Mouse (Mus musculus): ENCODE data around the gene Traf7. TPM values are rescaled to one million over a fixed set of nuclear protein-coding genes. Genes with fewer than 3 reads are reported as not detected.
A peak's percentile ranks its signal among the peaks of the same experiment; 100 is the strongest.

Gene Traf7
- polyA plus RNA-seq, 1 experiment from 2014 or later, result 42.6 TPM

- Histone ChIP-seq H3K9me3 (ENCODE audit: control insufficient read depth, low read length) (no peaks in the 10 kb centered on the region), H3K27ac (replicated peaks) (0 out of 2 replicates have a peak overlapping the region, but pooled peaks have one; percentile 24), H3K4me2 (replicated peaks; ENCODE audit: low read depth) (no peak overlapping the region), H3K36me3 (ENCODE audit: control insufficient read depth, insufficient read depth, low read length) (peaks cover 19% of the 10 kb centered on the region), H3K4me3 (ENCODE audit: low read depth, low read length) (no peak overlapping the region), H3K9ac (ENCODE audit: low read length) (no peak overlapping the region), H3K27me3 (ENCODE audit: control insufficient read depth, insufficient read depth, low read length) (no peaks in the 10 kb centered on the region), H3K4me1 (replicated peaks; ENCODE audit: control insufficient read depth, insufficient read depth) (0 out of 2 replicates have a peak, but pooled peaks cover 5% of the 10 kb centered on the region)
- TF ChIP-seq CTCF (IDR thresholded peaks at IDR 0.05; ENCODE audit: low read depth) (peak; percentile 22; the same call in 1 of the 2 replicates), EP300 (optimal IDR thresholded peaks at IDR 0.05) (no peak)
- DNase-seq (ENCODE audit: low spot score) (no peak), ATAC-seq (ENCODE audit: low FRiP score, low TSS enrichment) (peak; percentile 27; the same call in 1 of the 2 replicates)
- 65% methylated on average over 3 of the region's 3 CpGs for WGBS
Measured at GRCm38 (mm10) chr17:24565792-24566191, 38.1 kb upstream of the Traf7 start.

DNA sequence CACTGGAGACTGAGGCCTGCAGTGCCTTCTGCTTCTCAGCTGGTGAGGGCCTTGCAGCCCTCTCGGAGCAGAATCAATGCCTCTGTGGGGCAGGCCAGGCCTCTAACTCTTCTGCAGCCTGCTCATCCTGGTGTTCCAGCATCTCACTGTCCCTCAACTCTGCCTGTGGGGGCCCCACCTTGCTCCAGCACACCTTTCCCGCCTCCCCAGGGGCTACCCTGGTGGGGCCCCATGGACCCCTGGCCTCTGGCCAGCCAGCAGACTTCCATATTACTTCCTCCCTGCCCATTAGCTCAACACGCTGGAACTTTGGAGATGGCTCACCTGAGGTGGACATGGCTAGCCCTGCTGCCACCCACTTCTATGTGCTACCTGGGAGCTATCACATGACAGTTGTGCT lies 37.4 kb upstream of the Traf7 start:
- Histone ChIP-seq H3K27me3 (ENCODE audit: control insufficient read depth, insufficient read depth, low read length) (no peaks in the 10 kb centered on the region), H3K9me3 (ENCODE audit: control insufficient read depth, low read length) (no peaks in the 10 kb centered on the region), H3K36me3 (ENCODE audit: control insufficient read depth, insufficient read depth, low read length) (peaks cover 12% of the 10 kb centered on the region), H3K4me3 (ENCODE audit: low read depth, low read length) (no peak overlapping the region), H3K4me1 (replicated peaks; ENCODE audit: control insufficient read depth, insufficient read depth) (peaks cover 8% of the 10 kb centered on the region; the same call in 1 of the 2 replicates), H3K9ac (ENCODE audit: low read length) (no peak overlapping the region), H3K27ac (replicated peaks) (no peak overlapping the region), H3K4me2 (replicated peaks; ENCODE audit: low read depth) (no peak overlapping the region)
- no peak for ATAC-seq (ENCODE audit: low FRiP score, low TSS enrichment)
- TF ChIP-seq CTCF (IDR thresholded peaks at IDR 0.05; ENCODE audit: low read depth) (no peak), EP300 (optimal IDR thresholded peaks at IDR 0.05) (no peak)
- no peak for DNase-seq (ENCODE audit: low spot score)
- 63% methylated on average over 3 of the region's 3 CpGs for WGBS

DNA sequence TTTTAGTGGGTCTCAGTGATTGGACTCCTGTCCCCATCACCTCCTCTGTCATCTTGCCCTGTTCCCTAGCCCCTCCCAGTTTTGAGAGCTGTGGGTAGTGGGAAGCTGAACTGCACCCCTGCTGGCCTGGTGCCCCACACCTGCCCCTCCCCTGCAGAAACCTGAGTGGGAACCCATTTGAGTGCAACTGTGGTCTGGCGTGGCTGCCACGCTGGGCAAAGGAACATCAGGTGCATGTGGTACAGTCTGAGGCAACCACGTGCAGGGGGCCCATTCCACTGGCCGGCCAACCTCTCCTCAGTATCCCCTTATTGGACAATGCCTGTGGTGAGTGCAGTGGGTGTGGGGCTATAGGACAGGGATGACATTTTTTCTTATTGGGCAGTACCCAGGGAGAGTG lies 36.7 kb upstream of the Traf7 start:
- Histone ChIP-seq H3K27me3 (ENCODE audit: control insufficient read depth, insufficient read depth, low read length) (no peaks in the 10 kb centered on the region), H3K9ac (ENCODE audit: low read length) (no peak overlapping the region), H3K4me1 (replicated peaks; ENCODE audit: control insufficient read depth, insufficient read depth) (peaks cover 10% of the 10 kb centered on the region), H3K4me3 (ENCODE audit: low read depth, low read length) (no peak overlapping the region), H3K4me2 (replicated peaks; ENCODE audit: low read depth) (no peak overlapping the region), H3K9me3 (ENCODE audit: control insufficient read depth, low read length) (no peaks in the 10 kb centered on the region), H3K36me3 (ENCODE audit: control insufficient read depth, insufficient read depth, low read length) (peaks cover 12% of the 10 kb centered on the region), H3K27ac (replicated peaks) (no peak overlapping the region)
- 88% methylated on average over 4 of the region's 4 CpGs for WGBS
- DNase-seq (ENCODE audit: low spot score), result no peak
- no peak for ATAC-seq (ENCODE audit: low FRiP score, low TSS enrichment)
- TF ChIP-seq CTCF (IDR thresholded peaks at IDR 0.05; ENCODE audit: low read depth) (no peak), EP300 (optimal IDR thresholded peaks at IDR 0.05) (no peak)

DNA sequence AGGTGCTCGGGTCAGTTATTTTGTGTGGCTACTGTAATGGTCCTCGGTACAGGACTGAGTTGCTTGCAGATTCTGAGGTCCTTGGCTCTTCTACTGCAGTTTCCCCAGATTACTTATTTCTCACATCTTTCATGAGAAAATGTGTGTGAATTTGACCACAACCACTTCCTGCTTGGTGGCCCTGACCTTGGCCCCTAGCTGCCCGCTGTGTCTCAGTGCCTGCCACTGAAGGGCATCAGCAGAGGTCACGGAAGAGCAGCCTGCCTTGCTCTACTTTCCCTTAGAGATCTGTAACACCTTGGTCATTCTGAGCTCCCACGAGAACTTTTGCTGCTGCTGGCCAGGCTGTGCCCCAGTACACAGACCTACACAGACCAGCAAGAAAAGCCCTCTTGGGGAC lies 35.9 kb upstream of the Traf7 start:
- no peaks in the 10 kb centered on the region for H3K9me3 ChIP-seq (ENCODE audit: control insufficient read depth, low read length)
- H3K27me3 ChIP-seq (ENCODE audit: control insufficient read depth, insufficient read depth, low read length), result no peaks in the 10 kb centered on the region
- H3K36me3 ChIP-seq (ENCODE audit: control insufficient read depth, insufficient read depth, low read length), result peaks cover 11% of the 10 kb centered on the region
- no peak overlapping the region for H3K27ac ChIP-seq (replicated peaks)
- 78% methylated on average over 5 of the region's 5 CpGs for WGBS
- no peak overlapping the region for H3K4me3 ChIP-seq (ENCODE audit: low read depth, low read length)
- TF ChIP-seq EP300 (optimal IDR thresholded peaks at IDR 0.05) (no peak), CTCF (IDR thresholded peaks at IDR 0.05; ENCODE audit: low read depth) (no peak)
- no peak for ATAC-seq (ENCODE audit: low FRiP score, low TSS enrichment)
- H3K9ac ChIP-seq (ENCODE audit: low read length), result no peak overlapping the region
- H3K4me1 ChIP-seq (replicated peaks; ENCODE audit: control insufficient read depth, insufficient read depth), result peaks cover 11% of the 10 kb centered on the region
- H3K4me2 ChIP-seq (replicated peaks; ENCODE audit: low read depth), result no peak overlapping the region
- DNase-seq (ENCODE audit: low spot score), result no peak

- DNase-seq (ENCODE audit: low spot score) (no peak), ATAC-seq (ENCODE audit: low FRiP score, low TSS enrichment) (no peak)
- 96% methylated on average over 2 of the region's 2 CpGs for WGBS
- no peak overlapping the region for H3K4me2 ChIP-seq (replicated peaks; ENCODE audit: low read depth)
- no peak overlapping the region for H3K9ac ChIP-seq (ENCODE audit: low read length)
- H3K27me3 ChIP-seq (ENCODE audit: control insufficient read depth, insufficient read depth, low read length), result no peaks in the 10 kb centered on the region
- TF ChIP-seq EP300 (optimal IDR thresholded peaks at IDR 0.05), result no peak
- no peak for TF ChIP-seq CTCF (IDR thresholded peaks at IDR 0.05; ENCODE audit: low read depth)
- H3K36me3 ChIP-seq (ENCODE audit: control insufficient read depth, insufficient read depth, low read length), result 0 out of 2 replicates have a peak, but pooled peaks cover 8% of the 10 kb centered on the region
- H3K9me3 ChIP-seq (ENCODE audit: control insufficient read depth, low read length), result no peaks in the 10 kb centered on the region
- peaks cover 14% of the 10 kb centered on the region for H3K4me1 ChIP-seq (replicated peaks; ENCODE audit: control insufficient read depth, insufficient read depth)
- no peak overlapping the region for H3K27ac ChIP-seq (replicated peaks)
- no peak overlapping the region for H3K4me3 ChIP-seq (ENCODE audit: low read depth, low read length)
Measured at GRCm38 (mm10) chr17:24561592-24561991, 33.9 kb upstream of the Traf7 start.

- 72% methylated on average over 5 of the region's 5 CpGs for WGBS
- no peaks in the 10 kb centered on the region for H3K27me3 ChIP-seq (ENCODE audit: control insufficient read depth, insufficient read depth, low read length)
- ATAC-seq (ENCODE audit: low FRiP score, low TSS enrichment), result no peak
- H3K27ac ChIP-seq (replicated peaks), result peak overlapping the region; percentile 53; the same call in 1 of the 2 replicates
- H3K4me1 ChIP-seq (replicated peaks; ENCODE audit: control insufficient read depth, insufficient read depth), result peaks cover 14% of the 10 kb centered on the region
- 0 out of 2 replicates have a peak, but pooled peaks have one; percentile 4 for TF ChIP-seq CTCF (IDR thresholded peaks at IDR 0.05; ENCODE audit: low read depth)
- TF ChIP-seq EP300 (optimal IDR thresholded peaks at IDR 0.05), result no peak
- DNase-seq (ENCODE audit: low spot score), result no peak
- no peak overlapping the region for H3K4me2 ChIP-seq (replicated peaks; ENCODE audit: low read depth)
- no peak overlapping the region for H3K4me3 ChIP-seq (ENCODE audit: low read depth, low read length)
- H3K9me3 ChIP-seq (ENCODE audit: control insufficient read depth, low read length), result no peaks in the 10 kb centered on the region
- no peak overlapping the region for H3K9ac ChIP-seq (ENCODE audit: low read length)
- H3K36me3 ChIP-seq (ENCODE audit: control insufficient read depth, insufficient read depth, low read length), result 0 out of 2 replicates have a peak, but pooled peaks cover 3% of the 10 kb centered on the region
Measured at GRCm38 (mm10) chr17:24560301-24561028, 32.7 kb upstream of the Traf7 start.

Data from stomach, postnatal 0 days (tissue).